Mouse (Mus musculus): ENCODE data around the gene U2af1. TPM values are rescaled to one million over a fixed set of nuclear protein-coding genes. Genes with fewer than 3 reads are reported as not detected.
A peak's percentile ranks its signal among the peaks of the same experiment; 100 is the strongest.
"Not testable (repeated sequence)": the region's sequence is repeated elsewhere in the genome, so short reads cannot be mapped to it uniquely, and the experiment has no call there.

The U2af1 gene
- polyA plus RNA-seq, 1 experiment from 2014 or later, result 234 TPM

- H3K4me1 ChIP-seq (replicated peaks), result peaks cover 22% of the 10 kb centered on the region
- H3K9ac ChIP-seq, result peak overlapping the region; percentile 68
- peaks cover 36% of the 10 kb centered on the region for H3K27me3 ChIP-seq
- H3K36me3 ChIP-seq, result no peaks in the 10 kb centered on the region
- ATAC-seq (ENCODE audit: low FRiP score), result peak; percentile 55
- peak overlapping the region; percentile 80 for H3K4me2 ChIP-seq
- no peak overlapping the region for H3K27ac ChIP-seq
- 4% methylated on average over 45 of the region's 45 CpGs for WGBS
- H3K4me3 ChIP-seq, result peak overlapping the region; percentile 52
- no peaks in the 10 kb centered on the region for H3K9me3 ChIP-seq
These were observed 22.3 kb downstream of the U2af1 start for GRCm38 (mm10) chr17:31636277-31636941.

DNA sequence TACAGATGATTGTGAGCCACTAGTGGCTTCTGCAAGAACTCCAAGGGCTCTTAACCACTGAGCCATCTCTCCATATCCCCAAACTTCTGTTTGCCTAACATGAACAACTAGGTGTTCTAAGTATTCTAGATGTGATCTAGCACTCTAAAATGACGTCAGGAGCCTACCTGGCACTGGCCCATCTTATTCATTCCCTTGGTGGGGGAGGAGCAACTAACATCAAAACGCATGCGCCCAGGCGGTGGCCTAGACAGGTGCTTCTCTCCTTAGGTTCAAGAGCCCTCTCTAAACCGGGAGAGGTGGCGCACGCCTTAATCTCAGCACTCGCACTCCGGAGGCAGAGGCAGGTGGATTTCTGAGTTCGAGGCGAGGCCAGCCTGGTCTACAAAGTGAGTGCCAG, 22.9 kb downstream of the U2af1 start:
- H3K4me2 ChIP-seq, result peak overlapping the region; percentile 80; the same call in 1 of the 2 replicates
- WGBS, result 61% methylated on average over 11 of the region's 11 CpGs
- no peak overlapping the region for H3K27ac ChIP-seq
- H3K9me3 ChIP-seq, result no peaks in the 10 kb centered on the region
- no peak overlapping the region for H3K9ac ChIP-seq
- peak overlapping the region; percentile 52; the same call in 1 of the 2 replicates for H3K4me3 ChIP-seq
- no peaks in the 10 kb centered on the region for H3K36me3 ChIP-seq
- ATAC-seq (ENCODE audit: low FRiP score), result no peak
- H3K27me3 ChIP-seq, result peaks cover 36% of the 10 kb centered on the region
- peaks cover 22% of the 10 kb centered on the region for H3K4me1 ChIP-seq (replicated peaks)

DNA sequence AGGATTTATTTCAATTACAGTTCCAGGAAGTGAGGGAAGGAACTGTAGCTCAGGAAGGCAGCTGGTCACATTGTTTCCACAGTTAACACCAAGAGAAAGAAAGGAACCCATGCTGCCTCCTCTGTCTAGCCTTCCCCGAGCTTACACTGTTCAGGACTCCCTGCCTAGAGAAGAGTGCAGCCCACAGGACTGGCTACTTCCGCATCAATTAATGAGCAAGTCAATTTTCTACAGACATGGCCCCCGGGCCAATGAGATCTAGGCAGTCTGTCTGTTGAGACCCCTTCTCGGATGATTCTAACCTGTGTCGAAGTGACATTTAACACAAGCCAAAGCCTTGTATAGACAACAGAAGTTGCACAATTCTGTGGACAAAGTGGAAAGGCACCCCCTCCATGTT, 23.8 kb downstream of the U2af1 start:
- Histone ChIP-seq H3K9me3 (no peaks in the 10 kb centered on the region), H3K27ac (no peak overlapping the region), H3K9ac (no peak overlapping the region), H3K4me3 (no peak overlapping the region), H3K4me2 (no peak overlapping the region), H3K4me1 (replicated peaks) (peaks cover 22% of the 10 kb centered on the region), H3K27me3 (peaks cover 36% of the 10 kb centered on the region), H3K36me3 (no peaks in the 10 kb centered on the region)
- ATAC-seq (ENCODE audit: low FRiP score), result no peak
- 64% methylated on average over 5 of the region's 5 CpGs for WGBS

DNA sequence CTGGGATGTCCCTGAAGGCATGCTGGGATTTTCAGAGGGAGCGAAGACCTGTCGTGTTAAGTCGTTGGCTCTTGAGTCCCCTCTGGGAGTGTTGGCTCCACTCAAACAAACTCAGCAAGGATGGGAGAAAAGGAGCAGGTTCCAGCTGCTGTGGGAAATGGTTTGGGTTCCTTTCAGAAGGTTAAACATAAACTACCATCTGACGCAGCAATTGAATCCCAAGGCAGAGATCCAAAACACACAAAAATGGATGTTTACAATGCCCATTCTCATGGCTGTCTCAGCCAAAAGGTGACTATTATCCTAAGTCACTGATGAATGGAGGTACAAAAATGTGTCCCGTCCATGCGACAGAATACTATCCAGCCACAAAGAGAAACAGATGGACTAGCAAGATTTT, 25.7 kb downstream of the U2af1 start:
- no peaks in the 10 kb centered on the region for H3K36me3 ChIP-seq
- H3K27ac ChIP-seq, result no peak overlapping the region
- no peak for ATAC-seq (ENCODE audit: low FRiP score)
- peaks cover 32% of the 10 kb centered on the region for H3K27me3 ChIP-seq
- no peak overlapping the region for H3K9ac ChIP-seq
- H3K4me2 ChIP-seq, result no peak overlapping the region
- H3K4me3 ChIP-seq, result no peak overlapping the region
- peaks cover 21% of the 10 kb centered on the region for H3K4me1 ChIP-seq (replicated peaks)
- 49% methylated on average over 6 of the region's 6 CpGs for WGBS
- no peaks in the 10 kb centered on the region; the same call in 1 of the 2 replicates for H3K9me3 ChIP-seq

DNA sequence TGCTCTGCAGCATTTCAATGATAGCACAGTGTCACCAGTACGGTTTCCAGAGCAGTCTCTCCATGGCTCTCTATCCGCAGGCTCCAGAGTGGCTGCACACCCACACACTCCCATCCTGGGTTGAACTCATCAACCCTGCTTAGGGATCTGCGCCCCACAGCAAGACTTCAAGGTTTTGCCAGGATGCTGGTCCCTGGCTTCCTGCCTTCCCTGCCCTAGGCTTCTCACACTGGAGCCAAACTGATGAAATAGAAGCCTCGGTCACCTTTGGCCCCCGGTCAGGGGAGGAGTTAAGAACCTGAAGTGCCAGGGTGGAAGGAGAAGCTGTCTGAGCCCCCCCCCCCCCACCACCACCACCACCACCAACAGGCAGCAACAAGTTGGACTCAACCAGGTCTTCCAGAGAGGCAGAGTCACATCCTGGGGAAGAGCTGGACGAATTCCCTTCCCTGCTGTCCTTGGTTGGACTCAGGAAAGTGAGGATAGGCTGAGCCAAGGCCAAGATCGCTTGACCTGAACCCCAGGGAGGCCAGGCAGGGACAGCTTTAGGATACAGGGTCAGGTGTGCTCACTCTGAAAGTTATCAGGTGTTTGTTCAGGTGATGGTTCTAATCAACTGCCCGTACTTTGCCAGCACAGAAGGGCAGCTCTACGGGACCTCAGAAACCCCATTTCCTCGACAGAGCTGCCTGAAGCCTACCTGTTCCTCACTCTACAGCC, 27.5 kb downstream of the U2af1 start:
- Histone ChIP-seq H3K9me3 (peaks cover 5% of the 10 kb centered on the region; the same call in 1 of the 2 replicates), H3K27me3 (peaks cover 15% of the 10 kb centered on the region), H3K9ac (no peak overlapping the region), H3K4me1 (replicated peaks) (peaks cover 3% of the 10 kb centered on the region), H3K4me3 (no peak overlapping the region), H3K36me3 (no peaks in the 10 kb centered on the region), H3K27ac (no peak overlapping the region), H3K4me2 (no peak overlapping the region)
- WGBS, result 84% methylated on average over 10 of the region's 10 CpGs
- no peak for ATAC-seq (ENCODE audit: low FRiP score)

GRCm38 (mm10) chr17:31627961-31628360, 30.7 kb downstream of the U2af1 start:
- H3K27me3 ChIP-seq, result no peaks in the 10 kb centered on the region
- H3K9ac ChIP-seq, result no peak overlapping the region
- no peak overlapping the region for H3K4me2 ChIP-seq
- no peak for ATAC-seq (ENCODE audit: low FRiP score)
- 91% methylated on average over 2 of the region's 2 CpGs for WGBS
- no peak overlapping the region for H3K4me3 ChIP-seq
- no peaks in the 10 kb centered on the region for H3K4me1 ChIP-seq (replicated peaks)
- H3K36me3 ChIP-seq, result no peaks in the 10 kb centered on the region
- peaks cover 5% of the 10 kb centered on the region; the same call in 1 of the 2 replicates for H3K9me3 ChIP-seq
- no peak overlapping the region for H3K27ac ChIP-seq

GRCm38 (mm10) chr17:31623101-31623500, 35.6 kb downstream of the U2af1 start:
- H3K27ac ChIP-seq, result no peak overlapping the region
- no peaks in the 10 kb centered on the region for H3K36me3 ChIP-seq
- H3K9me3 ChIP-seq, result peaks cover 5% of the 10 kb centered on the region; the same call in 1 of the 2 replicates
- 95% methylated on average over 4 of the region's 4 CpGs for WGBS
- H3K9ac ChIP-seq, result no peak overlapping the region
- no peak for ATAC-seq (ENCODE audit: low FRiP score)
- no peak overlapping the region for H3K4me3 ChIP-seq
- H3K4me2 ChIP-seq, result no peak overlapping the region
- H3K4me1 ChIP-seq (replicated peaks), result no peaks in the 10 kb centered on the region
- H3K27me3 ChIP-seq, result no peaks in the 10 kb centered on the region

DNA sequence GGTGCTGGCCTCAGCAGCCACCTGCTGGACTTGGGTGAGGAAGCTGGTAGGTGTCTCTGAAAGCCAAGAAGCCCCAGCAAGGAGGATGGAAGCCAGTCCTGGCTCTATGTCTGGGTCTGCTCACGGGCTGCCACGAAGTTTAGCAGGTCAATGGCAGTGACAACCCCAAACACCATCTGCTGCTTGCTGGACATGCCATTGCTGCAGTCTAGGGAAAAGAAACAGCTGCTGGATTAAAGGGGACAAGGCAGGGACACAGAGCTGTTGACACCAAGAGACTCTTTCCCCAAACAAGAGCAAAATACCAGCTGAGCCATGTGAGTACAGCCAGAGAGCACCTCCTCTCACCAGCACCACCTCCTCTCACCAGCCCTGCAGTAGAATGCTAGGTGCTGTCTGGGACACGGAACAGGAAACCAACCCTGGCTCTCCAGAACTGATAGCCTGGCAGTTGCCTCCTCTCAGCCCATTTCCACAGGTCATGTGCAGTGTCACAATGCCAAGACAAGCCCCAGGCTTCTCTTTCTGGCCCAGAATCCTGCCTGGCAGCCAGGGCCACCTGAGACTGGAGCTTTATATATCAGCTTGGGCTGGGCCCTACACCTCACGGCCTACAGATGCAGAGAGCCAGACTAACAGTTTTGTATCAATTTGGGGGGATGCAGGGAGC, 45.5 kb downstream of the U2af1 start:
- no peak overlapping the region for H3K4me2 ChIP-seq
- H3K4me3 ChIP-seq, result no peak overlapping the region
- H3K9ac ChIP-seq, result no peak overlapping the region
- peaks cover 11% of the 10 kb centered on the region for H3K36me3 ChIP-seq
- no peaks in the 10 kb centered on the region for H3K4me1 ChIP-seq (replicated peaks)
- WGBS, result 86% methylated on average over 4 of the region's 4 CpGs
- no peaks in the 10 kb centered on the region for H3K9me3 ChIP-seq
- no peak overlapping the region for H3K27ac ChIP-seq
- ATAC-seq (ENCODE audit: low FRiP score), result no peak
- no peaks in the 10 kb centered on the region for H3K27me3 ChIP-seq

DNA sequence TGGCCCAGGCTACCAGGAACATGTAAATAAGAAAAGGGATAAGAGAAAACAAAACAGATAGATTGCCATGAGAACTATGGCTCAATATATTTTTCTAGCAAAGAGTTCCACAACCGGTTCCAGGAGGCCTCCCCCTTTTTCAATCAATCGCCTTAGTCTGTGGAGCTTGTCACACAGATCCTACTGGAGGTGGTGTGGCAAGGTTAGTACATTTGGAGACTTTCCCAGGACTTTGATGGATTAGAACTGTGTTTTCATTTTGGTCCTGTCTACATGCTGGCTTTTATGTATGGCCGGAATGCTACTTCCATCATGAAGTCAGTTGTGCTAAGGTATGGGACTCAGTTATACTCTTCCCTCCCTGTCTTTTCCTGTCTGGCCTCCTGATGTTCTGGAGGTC, 48.8 kb downstream of the U2af1 start:
- Histone ChIP-seq H3K9me3 (no peaks in the 10 kb centered on the region), H3K27ac (no peak overlapping the region), H3K36me3 (peaks cover 36% of the 10 kb centered on the region), H3K4me2 (no peak overlapping the region), H3K9ac (no peak overlapping the region), H3K27me3 (no peaks in the 10 kb centered on the region), H3K4me1 (replicated peaks) (no peaks in the 10 kb centered on the region), H3K4me3 (no peak overlapping the region)
- 95% methylated on average over 3 of the region's 3 CpGs for WGBS
- ATAC-seq (ENCODE audit: low FRiP score), result no peak

GRCm38 (mm10) chr17:31609173-31609572, 49.5 kb downstream of the U2af1 start:
- not testable (repeated sequence) for H3K27me3 ChIP-seq; H3K4me1 ChIP-seq (replicated peaks)

GRCm38 (mm10) chr17:31607256-31607951, 51.3 kb downstream of the U2af1 start:
- ATAC-seq (ENCODE audit: low FRiP score), result no peak
- no peak overlapping the region for H3K4me3 ChIP-seq
- no peaks in the 10 kb centered on the region for H3K4me1 ChIP-seq (replicated peaks)
- H3K36me3 ChIP-seq, result peaks cover 61% of the 10 kb centered on the region
- H3K9ac ChIP-seq, result no peak overlapping the region
- H3K27me3 ChIP-seq, result no peaks in the 10 kb centered on the region
- 85% methylated on average over 8 of the region's 8 CpGs for WGBS
- no peak overlapping the region for H3K4me2 ChIP-seq
- H3K9me3 ChIP-seq, result no peaks in the 10 kb centered on the region
- H3K27ac ChIP-seq, result no peak overlapping the region

More at GRCm38 (mm10) chr17:31609173-31609572, 49.5 kb downstream of the U2af1 start:
- H3K9me3 ChIP-seq; H3K27ac ChIP-seq; ATAC-seq (ENCODE audit: low FRiP score); H3K4me2 ChIP-seq; H3K4me3 ChIP-seq; H3K9ac ChIP-seq: not testable (repeated sequence)
- peaks cover 43% of the 10 kb centered on the region for H3K36me3 ChIP-seq
- WGBS, result 95% methylated on average over 3 of the region's 3 CpGs

GRCm38 (mm10) chr17:31606424-31606823, 52.3 kb downstream of the U2af1 start:
- H3K9ac ChIP-seq, result no peak overlapping the region
- 86% methylated on average over 7 of the region's 7 CpGs for WGBS
- H3K27ac ChIP-seq, result no peak overlapping the region
- no peak overlapping the region for H3K4me2 ChIP-seq
- no peak for ATAC-seq (ENCODE audit: low FRiP score)
- H3K4me3 ChIP-seq, result no peak overlapping the region
- no peaks in the 10 kb centered on the region for H3K9me3 ChIP-seq
- H3K4me1 ChIP-seq (replicated peaks), result no peaks in the 10 kb centered on the region
- no peaks in the 10 kb centered on the region for H3K27me3 ChIP-seq
- H3K36me3 ChIP-seq, result peaks cover 69% of the 10 kb centered on the region

Data from hindbrain, embryonic 13.5 days (tissue).